In the genomic region with DNA sequence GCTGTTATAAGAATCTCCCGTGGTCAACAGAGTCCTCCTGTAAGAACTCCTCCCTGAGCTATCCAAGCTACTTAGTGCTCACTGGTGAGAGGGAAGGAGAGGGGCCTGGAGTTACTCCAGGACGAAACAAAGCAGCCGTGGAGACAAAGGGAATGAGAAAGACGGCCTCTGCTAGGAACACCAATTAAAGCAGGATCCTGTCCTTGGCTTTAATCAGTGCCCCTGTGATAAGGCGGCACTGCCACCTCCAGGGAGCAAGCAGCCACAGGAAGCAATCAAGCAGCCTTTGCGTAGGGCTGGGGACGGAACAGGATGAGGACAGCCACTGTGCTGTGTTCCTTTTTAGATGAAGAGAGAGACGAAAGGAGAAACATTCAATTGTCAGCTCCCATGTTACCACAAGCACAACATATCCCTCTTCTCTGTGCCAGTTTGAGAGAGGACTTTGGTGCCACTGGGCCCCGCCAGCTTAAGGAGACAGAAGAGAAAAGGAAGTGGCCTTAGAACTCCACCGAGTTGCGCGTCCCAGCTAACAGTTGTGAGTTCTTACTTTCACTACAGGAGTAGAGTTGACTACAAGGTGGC, we compare ENCODE assay signal across 8 mouse cellular contexts.
A peak's percentile ranks its signal among the peaks of the same experiment; 100 is the strongest.
DNase-seq lines count a peak whose midpoint lies in the region; ATAC-seq and TF ChIP-seq lines count a peak whose summit lies in the region.

No protein-coding gene starts in this region.

- peak overlapping the region; percentile 46 for H3K4me2 ChIP-seq in embryonic facial prominence, embryonic 15.5 days (replicated peaks)
- peak overlapping the region; percentile 32 for H3K4me2 ChIP-seq in hindbrain, embryonic 15.5 days
- peak overlapping the region; percentile 49 for H3K4me2 ChIP-seq in liver, embryonic 11.5 days
- H3K4me2 ChIP-seq in midbrain, postnatal 0 days (ENCODE audit: low read depth, low read length, poor library complexity, severe bottlenecking), result peak overlapping the region; percentile 22

- no peaks in the 10 kb centered on the region for H3K36me3 ChIP-seq in embryonic facial prominence, embryonic 15.5 days
- H3K36me3 ChIP-seq in hindbrain, embryonic 15.5 days, result no peaks in the 10 kb centered on the region
- no peaks in the 10 kb centered on the region for H3K36me3 ChIP-seq in liver, embryonic 11.5 days (ENCODE audit: control insufficient read depth, insufficient read depth, low read length)
- no peaks in the 10 kb centered on the region for H3K36me3 ChIP-seq in midbrain, postnatal 0 days (ENCODE audit: insufficient read depth, low read length)

- no peaks in the 10 kb centered on the region for H3K27me3 ChIP-seq in embryonic facial prominence, embryonic 15.5 days
- H3K27me3 ChIP-seq in hindbrain, embryonic 15.5 days, result no peaks in the 10 kb centered on the region
- no peaks in the 10 kb centered on the region for H3K27me3 ChIP-seq in liver, embryonic 11.5 days (replicated peaks; ENCODE audit: control insufficient read depth, insufficient read depth, low read length)
- no peaks in the 10 kb centered on the region for H3K27me3 ChIP-seq in midbrain, postnatal 0 days (ENCODE audit: insufficient read depth, low read length)

- peak overlapping the region; percentile 95 for H3K27ac ChIP-seq in embryonic facial prominence, embryonic 15.5 days (replicated peaks)
- H3K27ac ChIP-seq in hindbrain, embryonic 15.5 days (replicated peaks), result peak overlapping the region; percentile 84
- H3K27ac ChIP-seq in liver, embryonic 11.5 days (ENCODE audit: low read depth, low read length), result peak overlapping the region; percentile 83
- peak overlapping the region; percentile 71 for H3K27ac ChIP-seq in midbrain, postnatal 0 days (ENCODE audit: low read depth, low read length)

- peak; percentile 40 for TF ChIP-seq CTCF in midbrain, postnatal 0 days (IDR thresholded peaks at IDR 0.05)

- no peak overlapping the region for H3K9ac ChIP-seq in embryonic facial prominence, embryonic 15.5 days
- no peak overlapping the region for H3K9ac ChIP-seq in hindbrain, embryonic 15.5 days
- no peak overlapping the region; the same call in 1 of the 2 replicates for H3K9ac ChIP-seq in liver, embryonic 11.5 days (ENCODE audit: low read depth, low read length)
- peak overlapping the region; percentile 44; the same call in 1 of the 2 replicates for H3K9ac ChIP-seq in midbrain, postnatal 0 days (replicated peaks; ENCODE audit: low read length, poor library complexity, severe bottlenecking)

- peaks cover 90% of the 10 kb centered on the region for H3K4me1 ChIP-seq in embryonic facial prominence, embryonic 15.5 days
- peaks cover 99% of the 10 kb centered on the region for H3K4me1 ChIP-seq in hindbrain, embryonic 15.5 days (replicated peaks)
- peaks cover 42% of the 10 kb centered on the region for H3K4me1 ChIP-seq in liver, embryonic 11.5 days (replicated peaks; ENCODE audit: control insufficient read depth, insufficient read depth, low read length)
- peaks cover 28% of the 10 kb centered on the region for H3K4me1 ChIP-seq in midbrain, postnatal 0 days (ENCODE audit: insufficient read depth, low read length)

- no peaks in the 10 kb centered on the region for H3K9me3 ChIP-seq in embryonic facial prominence, embryonic 15.5 days (replicated peaks)
- no peaks in the 10 kb centered on the region for H3K9me3 ChIP-seq in hindbrain, embryonic 15.5 days
- no peaks in the 10 kb centered on the region for H3K9me3 ChIP-seq in liver, embryonic 11.5 days (ENCODE audit: control insufficient read depth, low read length)
- no peaks in the 10 kb centered on the region for H3K9me3 ChIP-seq in midbrain, postnatal 0 days (ENCODE audit: low read length)

- peak; percentile 56 for DNase-seq in adrenal gland, postnatal 10 days
- no peak for DNase-seq in adrenal gland, postnatal 25 days
- DNase-seq in liver, embryonic 11.5 days (ENCODE audit: low spot score), result no peak
- DNase-seq in midbrain, postnatal 0 days (ENCODE audit: low spot score), result no peak
- peak; percentile 62 for DNase-seq in thymus, postnatal 4 days
- DNase-seq in yolk sac, embryonic 10.5 days (ENCODE audit: low spot score), result no peak

- H3K4me3 ChIP-seq in embryonic facial prominence, embryonic 15.5 days (replicated peaks), result peak overlapping the region; percentile 44
- H3K4me3 ChIP-seq in hindbrain, embryonic 15.5 days, result no peak overlapping the region
- H3K4me3 ChIP-seq in liver, embryonic 11.5 days (ENCODE audit: low read depth, low read length), result peak overlapping the region; percentile 16; the same call in 1 of the 2 replicates
- H3K4me3 ChIP-seq in midbrain, postnatal 0 days (ENCODE audit: low read depth, low read length), result no peak overlapping the region

- WGBS in embryonic facial prominence, embryonic 15.5 days, result 33% methylated on average over 12 of the region's 12 CpGs
- WGBS in hindbrain, embryonic 15.5 days, result 25% methylated on average over 12 of the region's 12 CpGs
- 26% methylated on average over 12 of the region's 12 CpGs for WGBS in liver, embryonic 11.5 days
- WGBS in midbrain, postnatal 0 days, result 23% methylated on average over 12 of the region's 12 CpGs

- ATAC-seq in embryonic facial prominence, embryonic 15.5 days (ENCODE audit: insufficient number of reproducible peaks, low FRiP score, low TSS enrichment, low read depth), result no peak
- ATAC-seq in hindbrain, embryonic 15.5 days (ENCODE audit: low FRiP score, low read depth), result no peak
- no peak for ATAC-seq in liver, embryonic 11.5 days (replicated peaks; ENCODE audit: low FRiP score)
- no peak for ATAC-seq in midbrain, postnatal 0 days (ENCODE audit: low FRiP score)

Comparison
In these comparisons a context has a peak if more than half of its experiments do, and no peak if none do; other contexts are left out.
1. DNase-seq: peak in adrenal gland, postnatal 10 days (single experiment) and thymus, postnatal 4 days (single experiment); none in adrenal gland, postnatal 25 days (single experiment), liver, embryonic 11.5 days (single experiment), midbrain, postnatal 0 days (single experiment) and yolk sac, embryonic 10.5 days (single experiment).
2. H3K4me3 ChIP-seq: peak in embryonic facial prominence, embryonic 15.5 days (single experiment) and liver, embryonic 11.5 days (single experiment); none in hindbrain, embryonic 15.5 days (single experiment) and midbrain, postnatal 0 days (single experiment).
3. Peak in every context shown above with its lines, with median percentiles within 50 percentile points of each other: H3K27ac ChIP-seq and H3K4me2 ChIP-seq.